Mouse (Mus musculus): ENCODE measurements at regions not wholly inside any gene's neighbourhood (a gene's known extent, or its start where the extent isn't known, plus 50 kb on each side); places are given as distances from the start of the nearest gene placed in this dataset.

GRCm38 (mm10) chr9:33483541-33483846 is 847.5 kb downstream of the Ets1 start:
- ATAC-seq (ENCODE audit: insufficient read depth, low read depth) (no peak), DNase-seq (ENCODE audit: low spot score) (no peak)
- no peak for TF ChIP-seq CTCF (IDR thresholded peaks at IDR 0.05; ENCODE audit: low read depth)
- no peak for TF ChIP-seq EP300 (IDR thresholded peaks at IDR 0.05; ENCODE audit: low read depth)
- Histone ChIP-seq H3K36me3 (replicated peaks; ENCODE audit: control insufficient read depth, insufficient read depth, low read length) (no peaks in the 10 kb centered on the region), H3K4me2 (ENCODE audit: low read depth, low read length) (no peak overlapping the region), H3K9ac (replicated peaks; ENCODE audit: low read depth, low read length) (no peak overlapping the region), H3K4me3 (ENCODE audit: low read depth, low read length) (no peak overlapping the region), H3K27ac (ENCODE audit: low read depth) (no peak overlapping the region), H3K4me1 (ENCODE audit: control insufficient read depth, insufficient read depth) (no peaks in the 10 kb centered on the region), H3K9me3 (replicated peaks; ENCODE audit: control insufficient read depth, low read length) (no peaks in the 10 kb centered on the region), H3K27me3 (ENCODE audit: control insufficient read depth, insufficient read depth, low read length) (no peaks in the 10 kb centered on the region)
- 59% methylated on average over 2 of the region's 2 CpGs for WGBS

GRCm38 (mm10) chr9:33533101-33533810 is 897.2 kb downstream of the Ets1 start:
- 69% methylated on average over 1 of the region's 1 CpGs for WGBS
- no peaks in the 10 kb centered on the region for H3K4me1 ChIP-seq (ENCODE audit: control insufficient read depth, insufficient read depth)

GRCm38 (mm10) chr9:33543301-33543700 is 907.3 kb downstream of the Ets1 start:
- no peaks in the 10 kb centered on the region for H3K4me1 ChIP-seq (ENCODE audit: control insufficient read depth, insufficient read depth)
- H3K4me2 ChIP-seq (ENCODE audit: low read depth, low read length) = no peak overlapping the region
- WGBS = 41% methylated on average over 5 of the region's 5 CpGs
- H3K9ac ChIP-seq (replicated peaks; ENCODE audit: low read depth, low read length) = no peak overlapping the region
- no peak overlapping the region for H3K4me3 ChIP-seq (ENCODE audit: low read depth, low read length)
- no peaks in the 10 kb centered on the region for H3K36me3 ChIP-seq (replicated peaks; ENCODE audit: control insufficient read depth, insufficient read depth, low read length)
- no peak for TF ChIP-seq EP300 (IDR thresholded peaks at IDR 0.05; ENCODE audit: low read depth)
- TF ChIP-seq CTCF (IDR thresholded peaks at IDR 0.05; ENCODE audit: low read depth) = no peak
- no peaks in the 10 kb centered on the region for H3K9me3 ChIP-seq (replicated peaks; ENCODE audit: control insufficient read depth, low read length)
- no peak for ATAC-seq (ENCODE audit: insufficient read depth, low read depth)
- no peak overlapping the region for H3K27ac ChIP-seq (ENCODE audit: low read depth)
- DNase-seq (ENCODE audit: low spot score) = no peak
- no peaks in the 10 kb centered on the region for H3K27me3 ChIP-seq (ENCODE audit: control insufficient read depth, insufficient read depth, low read length)

More at GRCm38 (mm10) chr9:33533101-33533810, 897.2 kb downstream of the Ets1 start:
- no peak for TF ChIP-seq CTCF (IDR thresholded peaks at IDR 0.05; ENCODE audit: low read depth)
- no peak for TF ChIP-seq EP300 (IDR thresholded peaks at IDR 0.05; ENCODE audit: low read depth)
- no peak overlapping the region for H3K4me3 ChIP-seq (ENCODE audit: low read depth, low read length)
- no peak overlapping the region for H3K9ac ChIP-seq (replicated peaks; ENCODE audit: low read depth, low read length)
- ATAC-seq (ENCODE audit: insufficient read depth, low read depth) = no peak
- H3K27ac ChIP-seq (ENCODE audit: low read depth) = no peak overlapping the region
- no peaks in the 10 kb centered on the region for H3K36me3 ChIP-seq (replicated peaks; ENCODE audit: control insufficient read depth, insufficient read depth, low read length)
- H3K4me2 ChIP-seq (ENCODE audit: low read depth, low read length) = no peak overlapping the region
- no peak for DNase-seq (ENCODE audit: low spot score)
- no peaks in the 10 kb centered on the region for H3K27me3 ChIP-seq (ENCODE audit: control insufficient read depth, insufficient read depth, low read length)
- H3K9me3 ChIP-seq (replicated peaks; ENCODE audit: control insufficient read depth, low read length) = no peaks in the 10 kb centered on the region

- H3K9me3 ChIP-seq (replicated peaks; ENCODE audit: control insufficient read depth, low read length) = no peaks in the 10 kb centered on the region
- no peak overlapping the region for H3K27ac ChIP-seq (ENCODE audit: low read depth)
- ATAC-seq (ENCODE audit: insufficient read depth, low read depth) (no peak), DNase-seq (ENCODE audit: low spot score) (no peak)
- H3K9ac ChIP-seq (replicated peaks; ENCODE audit: low read depth, low read length) = no peak overlapping the region
- no peaks in the 10 kb centered on the region for H3K27me3 ChIP-seq (ENCODE audit: control insufficient read depth, insufficient read depth, low read length)
- no peaks in the 10 kb centered on the region for H3K36me3 ChIP-seq (replicated peaks; ENCODE audit: control insufficient read depth, insufficient read depth, low read length)
- WGBS = 68% methylated on average over 4 of the region's 4 CpGs
- no peak overlapping the region for H3K4me3 ChIP-seq (ENCODE audit: low read depth, low read length)
- no peak overlapping the region for H3K4me2 ChIP-seq (ENCODE audit: low read depth, low read length)
- no peak for TF ChIP-seq CTCF (IDR thresholded peaks at IDR 0.05; ENCODE audit: low read depth)
- no peak for TF ChIP-seq EP300 (IDR thresholded peaks at IDR 0.05; ENCODE audit: low read depth)
- no peaks in the 10 kb centered on the region for H3K4me1 ChIP-seq (ENCODE audit: control insufficient read depth, insufficient read depth)
Measured at GRCm38 (mm10) chr9:33546126-33546737, 910.2 kb downstream of the Ets1 start.

- no peak for ATAC-seq (ENCODE audit: insufficient read depth, low read depth)
- TF ChIP-seq CTCF (IDR thresholded peaks at IDR 0.05; ENCODE audit: low read depth) (no peak), EP300 (IDR thresholded peaks at IDR 0.05; ENCODE audit: low read depth) (no peak)
- no peaks in the 10 kb centered on the region for H3K36me3 ChIP-seq (replicated peaks; ENCODE audit: control insufficient read depth, insufficient read depth, low read length)
- no peaks in the 10 kb centered on the region for H3K9me3 ChIP-seq (replicated peaks; ENCODE audit: control insufficient read depth, low read length)
- H3K4me3 ChIP-seq (ENCODE audit: low read depth, low read length) = no peak overlapping the region
- H3K27me3 ChIP-seq (ENCODE audit: control insufficient read depth, insufficient read depth, low read length) = no peaks in the 10 kb centered on the region
- no peak overlapping the region for H3K9ac ChIP-seq (replicated peaks; ENCODE audit: low read depth, low read length)
- no peaks in the 10 kb centered on the region for H3K4me1 ChIP-seq (ENCODE audit: control insufficient read depth, insufficient read depth)
- H3K27ac ChIP-seq (ENCODE audit: low read depth) = no peak overlapping the region
- no peak for DNase-seq (ENCODE audit: low spot score)
- WGBS = 77% methylated on average over 5 of the region's 5 CpGs
- no peak overlapping the region for H3K4me2 ChIP-seq (ENCODE audit: low read depth, low read length)
Measured at GRCm38 (mm10) chr9:33549395-33549794, 913.4 kb downstream of the Ets1 start.

- no peaks in the 10 kb centered on the region for H3K27me3 ChIP-seq (ENCODE audit: control insufficient read depth, insufficient read depth, low read length)
- H3K4me3 ChIP-seq (ENCODE audit: low read depth, low read length) = no peak overlapping the region
- H3K9ac ChIP-seq (replicated peaks; ENCODE audit: low read depth, low read length) = no peak overlapping the region
- no peak for TF ChIP-seq CTCF (IDR thresholded peaks at IDR 0.05; ENCODE audit: low read depth)
- no peak for TF ChIP-seq EP300 (IDR thresholded peaks at IDR 0.05; ENCODE audit: low read depth)
- H3K4me1 ChIP-seq (ENCODE audit: control insufficient read depth, insufficient read depth) = no peaks in the 10 kb centered on the region
- no peak for ATAC-seq (ENCODE audit: insufficient read depth, low read depth)
- H3K36me3 ChIP-seq (replicated peaks; ENCODE audit: control insufficient read depth, insufficient read depth, low read length) = no peaks in the 10 kb centered on the region
- DNase-seq (ENCODE audit: low spot score) = no peak
- no peak overlapping the region for H3K4me2 ChIP-seq (ENCODE audit: low read depth, low read length)
- no peak overlapping the region for H3K27ac ChIP-seq (ENCODE audit: low read depth)
- 67% methylated on average over 2 of the region's 2 CpGs for WGBS
- H3K9me3 ChIP-seq (replicated peaks; ENCODE audit: control insufficient read depth, low read length) = no peaks in the 10 kb centered on the region
Measured at GRCm38 (mm10) chr9:33571990-33572389, 913.7 kb upstream of the Kirrel3 start.
